Mouse (Mus musculus) retina, postnatal 7 days (tissue): ENCODE data around the gene Rbm33.

ENCODE experiments used
- DNase-seq: peaks from one replicate; pipeline ENCODE4 v3.0.0-alpha.2; 2012; ENCODE audit warnings: low read depth, low spot score

Rbm33 gene

DNA sequence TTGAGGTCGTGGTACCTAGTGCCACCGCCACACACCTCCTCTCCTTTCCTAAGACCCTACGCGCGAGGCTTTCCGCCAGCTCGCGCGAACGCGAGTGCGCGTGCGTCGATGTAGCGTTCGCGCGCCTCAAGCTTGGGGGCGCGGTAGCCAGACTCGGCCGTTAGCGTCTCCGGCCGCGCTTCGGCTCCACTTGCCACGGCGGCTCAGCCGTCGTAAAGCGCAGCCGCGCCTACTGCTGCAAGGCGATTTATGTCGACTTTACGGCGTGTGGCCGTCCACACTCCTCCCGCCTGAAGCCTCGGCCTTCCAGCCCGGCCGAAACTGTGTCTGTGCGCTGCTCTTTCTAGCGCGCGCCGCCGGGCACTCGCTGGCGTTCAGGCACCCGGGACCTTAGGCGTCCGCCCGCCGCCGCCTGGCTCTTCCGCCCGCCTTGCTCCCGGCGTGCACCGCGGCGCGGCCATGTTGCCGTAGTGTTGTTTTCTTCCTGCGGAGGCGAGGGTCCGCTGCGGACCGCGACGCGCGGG is at the start of gene Rbm33:
Gene Rbm33, plus strand, starts transcription at position 400 of the 524 bp plus-strand sequence.
- DNase-seq: peak; percentile 87

DNA sequence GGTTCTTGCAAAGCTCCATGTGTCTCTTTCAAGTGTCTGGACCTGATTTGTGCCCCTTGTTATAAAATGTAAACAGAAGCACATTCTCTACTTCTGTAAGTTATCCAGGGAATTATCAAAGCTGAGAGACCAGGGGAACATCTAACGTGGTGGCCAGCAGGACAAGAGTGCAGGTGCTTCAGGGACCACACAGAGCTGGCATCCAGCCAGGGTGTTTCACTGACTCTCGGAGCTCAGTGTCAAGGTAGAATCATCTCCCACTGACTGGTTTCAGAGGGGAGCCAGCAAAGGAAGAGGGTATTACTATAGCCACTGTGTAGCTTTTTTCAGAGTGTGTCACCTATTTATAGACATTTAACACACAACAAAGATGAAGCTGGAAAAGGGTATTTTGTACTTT is 49.3 kb upstream of the Rbm33 start:
- DNase-seq: no peak

DNA sequence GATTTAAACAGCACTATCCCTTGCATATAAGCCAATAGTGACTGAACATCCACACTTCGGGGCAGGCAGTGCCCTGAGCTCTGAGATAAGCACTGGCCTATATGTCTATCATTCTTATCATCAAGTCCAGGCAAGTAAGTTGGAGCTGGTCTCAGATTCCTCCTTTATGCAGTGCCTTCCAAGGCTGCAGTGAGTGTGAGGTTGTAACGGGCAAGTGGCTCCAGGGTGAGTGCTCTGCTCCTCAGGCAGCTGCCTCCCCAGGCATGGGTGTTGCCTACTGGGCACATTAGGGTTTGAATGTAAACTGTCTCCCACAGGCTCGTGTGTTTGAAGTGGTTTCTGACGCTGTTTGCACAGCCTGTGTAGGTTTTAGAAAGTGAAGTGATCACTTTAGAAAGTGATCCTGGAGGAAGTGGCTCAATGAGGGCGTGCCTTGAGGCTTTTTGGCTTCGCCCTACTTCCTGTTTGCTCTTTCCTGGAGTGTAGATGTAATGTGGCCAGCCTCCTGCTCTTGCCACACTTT is 47.4 kb upstream of the Rbm33 start:
- no peak for DNase-seq

DNA sequence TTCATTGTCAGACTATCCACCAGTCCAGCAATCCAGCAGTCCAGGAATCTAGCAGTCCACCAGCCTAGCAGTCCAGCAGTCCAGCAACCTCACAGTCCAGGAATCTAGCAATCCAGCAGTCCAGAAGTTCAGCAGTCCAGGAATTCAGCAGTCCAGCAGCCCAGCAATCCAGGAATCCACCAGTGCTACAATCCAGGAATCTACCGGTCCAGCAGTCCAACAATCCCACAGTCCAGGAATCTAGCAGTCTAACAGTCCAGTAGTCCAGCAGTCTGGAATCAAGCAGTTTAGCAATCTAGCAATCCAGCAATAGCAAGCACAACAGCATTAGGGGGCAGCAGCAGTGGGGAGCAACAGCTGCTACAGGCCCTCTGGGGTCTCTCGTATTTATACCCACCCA is 44.1 kb upstream of the Rbm33 start:
- no peak for DNase-seq

DNA sequence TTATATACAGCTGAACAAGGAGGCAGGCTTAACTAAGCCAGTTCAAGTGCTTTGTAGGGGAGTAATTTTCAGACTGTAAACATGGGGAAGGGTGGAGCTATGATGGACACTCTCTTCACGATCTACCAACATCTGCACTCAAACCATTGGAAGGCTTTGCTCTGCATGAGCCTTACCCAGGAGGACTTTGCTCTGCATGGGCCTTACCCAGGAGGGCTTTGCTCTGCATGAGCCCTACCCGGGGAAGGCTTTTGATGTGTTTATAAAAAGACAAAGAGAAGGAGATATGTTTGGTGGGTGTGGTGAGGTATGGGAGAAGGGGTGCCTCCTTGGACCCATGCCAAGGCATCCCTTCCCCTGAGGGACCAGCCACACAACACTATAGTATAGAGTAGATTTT is 39.6 kb upstream of the Rbm33 start:
- no peak for DNase-seq

DNA sequence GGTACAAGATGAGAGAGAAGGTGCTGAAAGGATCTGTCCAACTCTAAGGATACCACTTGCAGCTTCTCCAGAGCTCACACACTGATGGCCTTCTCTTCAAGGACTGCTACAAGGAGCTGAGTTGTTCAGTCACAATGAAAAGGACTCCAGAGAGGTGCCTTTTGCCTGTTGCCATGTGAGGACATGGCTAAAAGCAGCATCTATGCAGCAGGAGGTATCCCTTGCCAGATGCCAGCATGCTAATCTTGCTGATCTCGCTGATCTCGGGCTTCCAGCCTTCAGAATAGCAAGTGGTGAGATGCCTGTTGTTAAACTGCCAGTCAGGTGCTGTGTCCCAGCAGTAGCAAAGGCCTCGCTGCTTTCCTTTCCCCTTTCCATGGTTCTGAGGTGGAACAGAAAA is 27.8 kb upstream of the Rbm33 start:
- DNase-seq: no peak

DNA sequence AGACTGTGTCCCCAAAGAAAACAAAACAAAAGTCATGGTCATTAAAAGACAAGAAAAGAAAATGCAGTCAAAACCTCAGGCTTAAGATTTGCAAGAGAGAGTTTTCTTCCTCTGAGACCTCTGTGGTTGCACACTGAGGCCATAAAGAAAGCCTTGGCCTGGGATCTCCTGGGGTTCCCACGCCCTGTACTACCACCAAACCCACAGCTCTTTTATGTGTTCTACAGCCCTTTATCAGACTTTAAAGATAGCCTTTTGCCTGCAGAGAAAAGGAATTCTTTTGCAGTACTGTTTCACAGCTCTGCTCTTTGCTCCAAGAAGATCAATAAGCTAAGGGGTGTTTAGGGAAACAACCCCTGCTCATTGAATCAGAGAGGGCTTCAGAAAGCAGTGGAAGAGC is 26.3 kb upstream of the Rbm33 start:
- no peak for DNase-seq

DNA sequence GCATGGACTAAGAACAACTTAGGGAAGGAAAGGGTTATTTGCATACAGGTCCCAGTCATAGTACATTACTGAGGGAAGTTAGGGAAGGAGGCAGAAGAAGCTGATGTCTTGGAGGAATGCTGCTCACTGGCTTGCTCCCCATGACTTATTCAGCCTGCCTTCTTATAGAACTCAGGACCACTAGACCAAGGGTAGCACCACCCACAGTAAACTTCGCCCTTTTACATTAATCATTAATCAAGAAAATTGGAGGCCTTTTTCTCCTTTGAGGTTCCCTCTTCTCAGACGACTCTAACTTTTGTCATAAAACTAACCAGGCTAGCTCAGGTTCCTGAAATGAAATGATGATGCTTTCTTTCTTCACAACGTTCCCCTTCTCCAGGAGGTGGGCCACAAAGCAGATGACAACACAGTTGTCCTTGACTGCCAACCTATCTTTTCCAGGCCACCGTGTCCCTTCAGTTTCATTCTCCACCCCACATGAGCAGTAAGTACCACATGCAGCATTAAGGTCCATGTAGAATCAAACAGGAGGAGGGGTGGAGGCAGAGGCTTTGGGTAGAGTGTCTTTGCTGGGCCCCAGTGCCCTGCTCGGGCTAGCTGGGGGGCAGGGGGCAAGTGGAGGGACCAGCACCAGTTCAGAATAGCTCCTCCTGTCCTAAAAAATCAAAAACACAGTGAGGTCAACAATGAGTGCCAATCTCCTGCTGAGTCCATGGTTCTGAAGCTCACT is 25.6 kb upstream of the Rbm33 start:
- no peak for DNase-seq

DNA sequence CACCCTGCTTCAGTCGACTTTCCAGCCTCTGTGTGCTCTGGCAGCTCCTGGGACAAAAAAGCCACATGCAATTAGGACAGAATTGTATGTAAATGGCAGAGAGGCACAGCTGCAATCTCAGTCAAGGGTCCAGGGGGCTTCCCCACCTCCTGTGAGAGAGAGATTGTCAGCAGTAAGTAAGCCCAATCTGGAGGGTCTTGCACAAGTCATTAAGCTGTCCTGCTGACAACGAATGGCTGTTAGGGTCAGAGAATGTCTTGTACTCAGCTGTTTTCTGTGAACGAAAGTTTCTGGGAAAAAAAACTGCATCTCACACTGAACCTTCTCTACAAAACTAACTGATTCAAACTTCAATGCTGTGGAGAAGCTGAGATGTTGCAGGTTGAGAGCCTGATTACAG is 24.6 kb upstream of the Rbm33 start:
- DNase-seq: no peak

DNA sequence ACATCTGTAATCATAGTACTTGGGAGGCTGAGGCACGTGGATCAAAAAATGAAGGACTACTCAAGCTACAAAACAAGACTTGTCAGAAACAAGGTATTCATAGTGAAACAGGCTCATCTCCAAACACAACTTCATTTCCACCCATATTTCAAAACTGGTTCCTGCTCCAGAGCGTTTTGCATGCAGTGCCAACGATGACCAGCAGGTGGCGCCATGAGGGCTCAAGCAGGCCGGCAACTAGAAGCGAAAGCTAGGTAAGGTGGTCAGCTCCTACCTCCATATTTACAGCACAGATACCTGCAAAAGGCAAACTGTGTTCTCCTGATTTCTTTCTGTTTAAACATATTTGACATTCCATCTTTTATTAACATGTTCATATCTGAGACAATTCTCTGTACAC is 22.9 kb upstream of the Rbm33 start:
- peak; percentile 60 for DNase-seq

DNA sequence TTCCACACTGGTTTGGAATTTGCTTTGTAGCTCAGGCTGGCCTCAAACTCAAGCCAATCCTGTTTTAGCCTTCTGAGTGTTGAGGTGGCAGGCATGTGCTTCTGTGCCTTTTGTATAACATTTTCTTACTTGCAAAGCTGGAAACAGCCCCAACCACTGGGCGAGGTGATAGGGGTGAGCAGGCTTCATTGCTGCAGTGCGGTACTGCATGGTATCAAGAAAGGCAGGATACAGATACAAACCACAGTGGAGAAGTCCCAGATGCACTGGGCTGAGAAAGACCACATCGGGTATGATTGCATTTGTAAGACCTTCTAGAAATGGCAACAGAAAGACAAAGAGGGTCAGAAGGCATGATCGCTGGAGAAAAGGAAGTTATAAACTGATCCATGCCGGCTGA is 18.8 kb upstream of the Rbm33 start:
- DNase-seq: no peak

DNA sequence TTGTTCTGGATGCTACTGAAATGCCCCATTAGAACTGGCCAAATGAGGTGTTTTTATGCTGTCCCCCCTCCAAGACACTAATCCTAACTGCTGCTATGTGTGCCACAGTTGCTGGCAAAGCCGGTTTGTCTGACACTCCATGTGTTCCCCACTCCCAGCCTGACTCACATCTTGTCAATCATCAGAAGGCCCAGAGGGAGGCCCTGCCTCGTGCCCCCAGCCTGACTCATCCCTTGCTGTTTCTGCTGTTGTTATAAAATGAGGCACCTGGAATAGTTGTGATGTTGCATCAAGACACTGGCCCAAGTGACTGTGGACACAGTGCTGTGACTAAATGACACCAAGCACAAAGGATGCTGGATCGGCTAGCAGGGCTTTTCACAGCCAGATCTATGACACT is 18.2 kb upstream of the Rbm33 start:
- DNase-seq: no peak

DNA sequence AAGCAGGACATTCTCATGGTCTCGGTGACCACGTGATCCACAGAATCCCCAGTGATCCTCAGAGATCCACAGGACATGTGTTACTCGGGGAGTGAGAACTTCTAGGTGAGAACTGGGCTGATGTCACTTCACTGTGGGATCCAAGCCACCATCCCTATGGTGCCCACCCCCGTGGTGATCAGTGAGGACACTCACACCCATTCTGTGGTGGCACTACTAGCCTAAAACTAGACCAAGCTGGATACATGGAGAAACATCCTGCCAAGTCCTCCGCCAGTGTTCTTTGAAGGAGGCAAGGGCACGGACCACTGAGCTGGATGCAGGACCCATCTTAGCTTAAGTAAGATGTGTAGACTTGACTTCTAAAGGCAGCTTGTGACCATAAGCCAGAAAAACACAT is 17.6 kb upstream of the Rbm33 start:
- DNase-seq: no peak

DNA sequence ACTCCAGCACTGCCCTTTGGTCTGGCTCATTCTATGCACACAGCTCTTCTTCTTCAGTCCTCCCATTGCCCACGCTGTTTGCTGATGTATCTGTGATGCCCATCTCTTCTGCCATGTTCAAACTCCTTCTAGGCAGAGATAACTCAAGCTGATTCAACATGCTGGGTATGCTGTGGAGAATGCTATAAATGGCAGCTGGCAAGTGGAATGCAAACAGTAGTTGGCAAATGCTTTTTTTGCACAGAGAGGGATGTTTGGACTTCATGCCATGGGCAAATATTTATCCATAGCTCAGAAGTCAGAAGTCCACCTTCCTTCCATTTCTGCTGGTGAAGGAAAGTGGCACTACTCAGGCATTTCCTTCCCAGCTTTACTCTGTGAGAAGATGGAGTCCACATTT is 14.2 kb upstream of the Rbm33 start:
- DNase-seq: no peak

DNA sequence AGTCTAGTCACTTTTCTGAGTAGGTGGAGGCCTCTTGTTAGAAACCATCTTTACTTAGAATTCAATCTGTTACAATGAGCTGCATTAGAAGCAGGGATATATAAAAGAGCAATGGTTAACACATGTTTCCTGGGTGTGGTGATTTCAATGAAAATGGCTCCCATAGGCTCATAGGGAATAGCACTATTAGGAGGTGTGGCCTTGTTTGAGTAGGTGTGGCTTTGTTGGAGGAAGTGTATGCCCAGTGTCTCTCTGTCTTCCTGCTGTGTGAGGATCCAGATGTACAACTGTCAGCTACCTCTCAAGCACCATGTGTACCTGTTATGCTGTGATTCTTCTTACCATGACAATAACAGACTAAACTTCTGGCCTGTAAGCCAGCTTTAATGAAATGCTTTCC is 12.4 kb upstream of the Rbm33 start:
- DNase-seq: no peak

DNA sequence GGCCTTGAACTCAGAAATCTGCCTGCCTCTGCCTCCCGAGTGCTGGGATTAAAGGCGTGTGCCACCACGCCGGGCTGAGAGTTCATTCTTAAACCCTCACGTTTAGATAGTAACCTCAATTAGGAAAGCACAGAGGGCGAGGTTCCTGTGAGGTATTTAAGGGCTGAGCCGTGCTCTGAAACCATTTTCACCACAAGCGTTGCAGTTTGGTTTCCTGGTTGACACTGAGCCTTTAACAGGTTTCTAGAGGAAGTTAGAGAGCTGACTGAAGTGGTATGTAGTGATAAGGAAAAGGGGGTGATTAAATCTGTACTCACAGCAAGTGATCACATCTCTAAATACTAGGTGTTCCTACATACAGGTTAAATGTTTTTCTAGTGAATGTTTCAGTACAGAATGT is 1.4 kb upstream of the Rbm33 start:
- no peak for DNase-seq

DNA sequence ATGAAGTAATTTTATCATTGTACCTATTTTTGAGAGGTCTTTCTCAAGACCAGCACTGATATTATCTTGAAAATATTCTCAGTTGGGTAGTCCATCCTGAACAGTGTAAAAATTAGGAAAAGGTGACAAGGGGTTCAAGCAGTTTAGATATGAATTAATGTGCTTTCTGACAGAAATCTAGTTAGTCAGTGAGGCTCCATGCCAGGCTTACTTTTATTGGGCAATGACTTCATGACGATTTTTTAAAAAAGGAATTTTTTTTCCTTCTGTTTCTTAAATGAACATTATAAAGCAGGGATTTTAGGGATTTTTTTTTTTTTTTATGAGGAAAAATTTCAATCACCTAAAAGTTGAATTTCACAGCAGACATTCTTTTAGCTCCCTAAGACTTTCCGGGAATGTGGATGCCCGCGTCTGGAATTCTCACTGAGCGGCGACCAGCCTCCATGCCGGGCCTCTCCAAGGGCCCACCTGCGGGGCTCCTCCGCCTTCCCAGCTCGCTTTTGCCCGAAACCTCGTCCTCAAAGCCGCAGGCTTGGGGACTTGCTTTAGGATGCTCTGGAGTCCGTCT is 685 bp upstream of the Rbm33 start:
- no peak for DNase-seq

DNA sequence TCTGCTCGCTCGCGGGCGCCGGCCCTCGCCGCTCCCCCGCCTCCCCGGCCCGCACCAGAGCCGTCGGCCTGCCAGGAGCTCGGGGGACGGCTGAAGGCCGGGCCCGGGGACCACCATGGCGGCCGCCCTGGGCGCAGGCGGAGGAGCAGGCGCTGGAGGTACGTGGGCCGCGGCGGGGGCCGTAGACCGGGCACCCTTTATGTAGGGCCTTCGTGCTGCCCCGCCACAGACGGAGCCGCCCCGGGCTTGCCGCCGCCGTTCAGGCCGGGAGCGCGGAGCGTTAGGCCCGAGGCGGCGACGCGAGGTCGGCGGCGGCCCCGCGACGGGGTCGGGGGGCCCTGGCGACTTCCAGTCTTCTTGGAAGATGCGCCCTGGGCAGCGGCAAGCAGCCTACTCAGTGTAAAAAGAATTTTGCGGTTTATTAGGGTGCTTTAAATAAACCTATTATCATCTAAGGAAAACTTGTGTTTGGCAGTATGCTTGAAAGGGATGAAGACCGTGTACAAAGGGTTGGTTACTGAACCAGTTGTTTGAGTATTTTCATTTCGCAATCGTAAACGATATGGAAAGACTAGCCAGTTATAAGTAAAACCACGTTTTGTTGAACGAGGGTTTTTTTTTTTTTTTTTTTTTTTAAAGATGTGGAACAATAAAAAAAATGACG is 464 bp downstream of the Rbm33 start:
- DNase-seq: no peak

DNA sequence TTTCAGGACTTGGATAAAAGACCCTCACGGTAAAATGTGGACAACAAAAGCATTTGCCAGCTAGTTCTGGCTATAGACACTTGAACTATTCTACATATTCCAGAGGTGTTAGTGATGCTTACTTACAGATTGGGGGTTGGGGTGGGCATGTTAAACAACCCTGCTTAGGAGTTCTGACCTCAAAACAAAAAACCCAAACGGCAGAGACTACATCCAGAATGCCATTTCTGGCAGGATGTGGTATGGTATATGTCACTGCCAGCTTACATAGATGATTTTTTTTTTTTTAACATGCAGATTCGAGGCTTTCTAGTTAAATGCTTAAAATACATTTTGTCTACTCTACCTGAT is 971 bp downstream of the Rbm33 start:
- DNase-seq: no peak

DNA sequence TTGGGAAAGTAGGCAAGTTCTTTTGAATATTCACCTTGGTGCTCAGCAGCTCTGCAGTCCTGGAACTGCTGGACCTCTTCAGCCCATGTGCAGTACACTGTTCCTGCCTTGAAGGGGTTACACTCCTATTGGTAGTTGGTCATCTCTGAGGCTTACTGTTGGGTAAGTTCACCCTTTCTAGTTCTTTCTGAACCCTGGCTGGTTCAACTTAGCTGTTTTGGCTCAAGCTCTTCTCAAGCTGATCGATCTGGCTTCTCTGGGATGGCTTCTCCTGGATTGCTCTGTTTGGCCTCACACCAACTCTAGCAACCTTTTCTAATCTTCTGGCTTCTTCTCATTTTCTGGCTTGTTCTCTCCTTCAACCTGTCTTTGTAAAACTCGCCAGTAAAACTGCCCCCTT is 1.8 kb downstream of the Rbm33 start:
- DNase-seq: no peak

DNA sequence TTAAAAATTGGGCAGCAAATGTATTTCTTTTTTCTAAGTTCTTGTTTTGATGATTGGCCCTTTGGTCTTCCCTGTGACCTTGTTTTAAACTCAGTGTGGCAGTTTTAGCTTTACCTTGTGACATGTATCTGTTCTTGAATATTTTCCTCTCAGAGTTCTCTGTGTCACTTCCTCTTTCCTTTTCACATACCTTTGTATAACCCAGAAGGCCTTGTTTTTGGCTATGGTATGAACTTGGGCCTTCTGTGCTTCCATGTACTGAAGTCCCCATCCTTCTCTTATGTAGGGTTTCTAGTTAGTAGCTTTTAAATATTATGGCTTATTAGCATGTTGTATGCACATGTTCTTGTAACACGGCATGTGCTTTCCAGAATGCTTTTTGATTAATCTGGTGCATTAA is 4.8 kb downstream of the Rbm33 start:
- DNase-seq: no peak

DNA sequence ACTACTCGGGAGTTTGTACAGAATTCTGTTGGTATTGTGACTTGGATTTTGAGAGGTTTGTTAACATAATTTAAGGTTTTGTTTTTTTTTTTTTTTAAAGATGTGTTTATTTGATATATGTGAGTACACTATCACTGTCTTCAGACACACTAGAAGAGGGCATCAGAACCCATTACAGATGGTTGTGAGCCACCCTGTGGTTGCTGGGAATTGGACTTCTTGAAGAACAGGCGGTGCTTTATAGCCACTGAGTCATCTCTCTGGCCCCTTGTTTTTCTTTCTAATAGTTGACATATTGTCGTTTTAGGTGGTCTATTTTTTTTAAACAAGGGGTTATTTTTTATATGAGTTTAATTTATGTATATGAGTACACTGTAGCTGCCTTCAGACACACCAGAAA is 5.3 kb downstream of the Rbm33 start:
- no peak for DNase-seq

DNA sequence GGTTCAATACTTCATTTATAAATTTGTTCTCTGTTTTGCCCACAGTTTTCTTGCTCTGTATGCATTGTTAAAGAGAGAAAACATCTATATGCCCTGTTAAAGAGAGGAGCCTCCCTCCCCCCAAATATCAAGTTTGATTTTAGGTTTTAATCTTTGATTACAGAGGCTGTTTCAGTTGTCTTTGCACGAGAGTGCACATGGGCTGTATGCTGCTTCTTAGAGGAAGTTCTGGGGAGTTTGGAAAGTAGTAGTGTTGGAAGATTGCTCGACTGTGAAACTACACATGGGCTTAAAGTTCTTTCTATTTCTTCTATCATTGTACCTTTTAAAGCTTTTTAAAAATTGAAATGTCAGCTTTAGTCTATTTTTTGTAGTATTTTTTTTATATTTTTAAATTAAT is 6.9 kb downstream of the Rbm33 start:
- no peak for DNase-seq
